Mouse (Mus musculus) kidney, adult 2 months (tissue): ENCODE measurements around the gene Rbm44. TPM values are rescaled to one million over a fixed set of nuclear protein-coding genes. Genes with fewer than 3 reads are reported as not detected.

Experiments used
- DNase-seq: peaks from one replicate; pipeline ENCODE4 v3.0.0; 2021
- H3K27ac ChIP-seq: fragments of 200-500 bp; 2 replicates; pipeline ENCODE4 v1.5.1; 2012; ENCODE audit warnings: low read depth, low read length, control low read depth, inconsistent platforms; ENCODE audit not compliant: insufficient read depth
- H3K27me3 ChIP-seq: fragments of 200-500 bp; replicated peaks from 2 replicates; pipeline ENCODE4 v1.6.1; 2012; ENCODE audit warnings: mild to moderate bottlenecking, moderate library complexity, low read length, inconsistent platforms; ENCODE audit not compliant: control insufficient read depth, insufficient read depth
- H3K36me3 ChIP-seq: fragments of 200-500 bp; 2 replicates; pipeline ENCODE4 v1.6.1; 2012; ENCODE audit warnings: mild to moderate bottlenecking, moderate library complexity, low read length, inconsistent platforms; ENCODE audit not compliant: control insufficient read depth, insufficient read depth
- H3K4me1 ChIP-seq: fragments of 200-500 bp; 2 replicates; pipeline ENCODE4 v1.6.1; 2011; ENCODE audit warnings: low read length; ENCODE audit not compliant: control insufficient read depth, insufficient read depth
- H3K4me3 ChIP-seq: fragments of 200-500 bp; 2 replicates; pipeline ENCODE4 v1.5.1; 2011; ENCODE audit warnings: mild to moderate bottlenecking, low read depth, low read length, control low read depth; ENCODE audit not compliant: insufficient read depth
- CTCF ChIP-seq: fragments of 200-500 bp; conservative IDR thresholded peaks from 2 replicates; pipeline ENCODE4 v1.5.1; 2011; ENCODE audit warnings: low read depth, mild to moderate bottlenecking, control low read depth, low read length, moderate library complexity, mixed read lengths; ENCODE audit not compliant: insufficient read depth, insufficient read length
- POLR2A ChIP-seq: fragments of 200-500 bp; IDR thresholded peaks from one replicate; pipeline ENCODE4 v1.6.1; 2011; ENCODE audit warnings: low read depth, low read length, control low read depth
- WGBS: fragments of 180-500 bp; shearing (Covaris S2); methylation state at CpG from one replicate; pipeline ENCODE4 v1.1.7; 2018; 5-methylcytosine and 5-hydroxymethylcytosine counted together
- polyA plus RNA-seq: library from polyadenylated mRNA; depleted of rRNA; stranded (reverse); fragments of >200 nt; gene quantifications from 2 replicates; pipeline ENCODE4 v1.2.3, GENCODE M21; 2012

Rbm44 gene
- polyA plus RNA-seq, 1 experiment: not detected

GRCm38 (mm10) chr1:91183305-91183704, 38.4 kb downstream of the Rbm44 start:
- Histone ChIP-seq H3K27ac (no peak overlapping the region), H3K4me1 (no peaks in the 10 kb centered on the region), H3K36me3 (no peaks in the 10 kb centered on the region), H3K27me3 (no peaks in the 10 kb centered on the region), H3K4me3 (no peak overlapping the region)
- no peak for TF ChIP-seq POLR2A
- TF ChIP-seq CTCF: no peak
- 85% methylated on average over 10 of the region's 10 CpGs for WGBS
- DNase-seq: no peak

GRCm38 (mm10) chr1:91186677-91187076, 41.8 kb downstream of the Rbm44 start:
- DNase-seq: no peak
- Histone ChIP-seq H3K4me1 (no peaks in the 10 kb centered on the region), H3K36me3 (no peaks in the 10 kb centered on the region), H3K4me3 (no peak overlapping the region), H3K27ac (no peak overlapping the region), H3K27me3 (no peaks in the 10 kb centered on the region)
- no peak for TF ChIP-seq POLR2A
- no peak for TF ChIP-seq CTCF
- WGBS: 90% methylated on average over 6 of the region's 6 CpGs

- Histone ChIP-seq H3K4me1 (no peaks in the 10 kb centered on the region), H3K27me3 (no peaks in the 10 kb centered on the region), H3K4me3 (no peak overlapping the region), H3K36me3 (no peaks in the 10 kb centered on the region), H3K27ac (no peak overlapping the region)
- DNase-seq: no peak
- 92% methylated on average over 5 of the region's 5 CpGs for WGBS
- TF ChIP-seq POLR2A (no peak), CTCF (no peak)
These were observed 42.4 kb downstream of the Rbm44 start for GRCm38 (mm10) chr1:91187315-91187714.

DNA sequence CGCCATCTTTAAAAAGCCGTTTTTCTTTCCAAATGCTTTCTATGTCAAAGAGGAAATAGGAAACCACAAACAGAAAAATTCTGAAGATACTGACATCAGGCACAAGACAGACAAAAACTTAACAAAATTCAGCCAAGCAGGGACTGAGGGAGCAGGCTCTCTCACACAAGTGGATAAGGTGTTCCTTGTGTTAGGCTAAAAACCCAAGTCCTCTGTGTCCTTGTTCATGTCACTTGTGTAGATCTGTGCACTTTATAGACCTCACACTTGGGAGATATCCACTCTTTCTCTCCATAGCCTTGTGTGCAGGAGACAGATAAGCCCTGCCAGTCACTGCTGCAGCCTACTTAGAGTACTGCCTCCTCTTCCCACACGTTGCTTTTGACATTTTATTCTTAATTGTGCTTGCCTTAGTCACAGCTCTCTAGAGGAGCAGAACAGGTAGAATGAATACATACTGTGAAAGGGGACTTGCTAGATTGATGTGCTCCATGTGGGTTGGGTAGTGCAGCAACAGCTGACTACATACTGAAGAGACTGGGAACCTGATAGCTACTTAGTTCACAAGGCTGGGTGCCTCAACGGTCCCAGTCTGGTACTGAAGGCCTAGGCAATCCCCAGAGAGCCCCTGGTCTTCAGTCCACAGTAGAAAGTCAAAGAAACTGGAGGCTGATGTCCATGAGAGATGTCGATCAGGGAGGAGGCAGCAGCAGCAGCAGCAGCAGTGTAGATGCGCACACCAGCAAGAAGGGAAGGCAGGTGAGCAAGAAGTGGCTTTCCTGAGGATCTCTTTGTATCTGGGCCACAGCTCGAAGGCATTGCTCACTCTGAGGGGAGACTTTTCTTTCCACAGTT, 43.1 kb downstream of the Rbm44 start:
- no peak overlapping the region for H3K4me3 ChIP-seq
- 89% methylated on average over 7 of the region's 7 CpGs for WGBS
- no peaks in the 10 kb centered on the region for H3K4me1 ChIP-seq
- TF ChIP-seq CTCF (no peak), POLR2A (no peak)
- no peaks in the 10 kb centered on the region for H3K27me3 ChIP-seq
- DNase-seq: no peak
- no peak overlapping the region for H3K27ac ChIP-seq
- no peaks in the 10 kb centered on the region for H3K36me3 ChIP-seq

DNA sequence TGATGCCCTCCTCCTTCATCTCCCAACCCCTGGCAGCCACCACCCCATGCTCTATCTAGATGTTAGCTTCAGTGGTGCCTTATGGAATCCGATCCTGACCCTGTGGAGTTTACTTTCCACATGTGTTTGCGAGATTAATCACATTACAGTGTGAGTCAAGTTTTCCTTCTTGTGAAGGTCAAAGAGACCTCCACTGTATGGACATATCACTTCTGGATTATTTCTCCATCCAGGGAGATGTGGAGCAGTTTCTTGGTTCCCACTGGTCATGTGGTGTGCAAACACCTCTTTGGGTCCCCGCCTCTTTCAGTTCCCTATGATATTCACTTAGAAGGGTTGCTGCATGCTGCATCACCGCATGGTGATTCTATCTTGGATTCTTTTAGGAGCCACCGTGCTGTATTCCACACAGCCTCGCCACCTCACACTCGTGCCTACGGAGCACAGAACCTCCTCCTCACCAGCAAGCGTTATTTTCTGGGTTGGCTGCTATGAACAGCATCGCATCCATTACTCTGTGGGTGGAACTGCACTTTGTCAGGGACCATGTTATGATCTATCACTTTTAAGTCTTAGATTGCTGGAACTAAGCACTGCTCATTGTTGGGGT, 44.1 kb downstream of the Rbm44 start:
- Histone ChIP-seq H3K27me3 (no peaks in the 10 kb centered on the region), H3K27ac (no peak overlapping the region), H3K4me1 (no peaks in the 10 kb centered on the region), H3K36me3 (no peaks in the 10 kb centered on the region), H3K4me3 (no peak overlapping the region)
- TF ChIP-seq CTCF (no peak), POLR2A (no peak)
- DNase-seq: no peak
- 87% methylated on average over 10 of the region's 10 CpGs for WGBS

GRCm38 (mm10) chr1:91192184-91192583, 47.3 kb downstream of the Rbm44 start:
- no peaks in the 10 kb centered on the region for H3K36me3 ChIP-seq
- no peak overlapping the region for H3K4me3 ChIP-seq
- no peak for TF ChIP-seq CTCF
- TF ChIP-seq POLR2A: no peak
- DNase-seq: no peak
- H3K27ac ChIP-seq: no peak overlapping the region
- no peaks in the 10 kb centered on the region for H3K27me3 ChIP-seq
- H3K4me1 ChIP-seq: no peaks in the 10 kb centered on the region
- WGBS: 80% methylated on average over 8 of the region's 8 CpGs

DNA sequence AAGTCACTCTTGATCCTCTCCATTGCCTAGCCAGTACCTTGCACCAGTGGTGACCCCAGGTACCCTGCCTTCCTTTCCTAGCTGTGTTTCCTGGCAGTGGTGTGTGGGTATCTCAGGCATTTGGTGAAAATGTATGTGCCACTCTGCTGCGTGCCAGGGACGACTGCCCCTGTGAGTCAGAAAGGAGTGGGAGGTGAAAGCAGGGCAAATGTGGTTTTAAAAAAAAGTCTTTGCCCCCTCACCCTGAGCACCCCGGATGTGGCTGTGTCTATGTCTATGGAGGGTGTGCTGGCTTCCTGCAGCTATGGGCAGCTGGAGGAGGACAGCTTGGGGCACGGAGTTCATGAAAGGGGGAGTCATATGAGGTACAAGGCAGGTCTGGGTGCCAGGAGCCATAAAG, 48.4 kb downstream of the Rbm44 start:
- H3K27me3 ChIP-seq: no peaks in the 10 kb centered on the region
- TF ChIP-seq POLR2A: no peak
- TF ChIP-seq CTCF: no peak
- 62% methylated on average over 4 of the region's 4 CpGs for WGBS
- H3K27ac ChIP-seq: no peak overlapping the region
- H3K36me3 ChIP-seq: no peaks in the 10 kb centered on the region
- no peak for DNase-seq
- H3K4me3 ChIP-seq: no peak overlapping the region
- H3K4me1 ChIP-seq: no peaks in the 10 kb centered on the region
